In genomic region chr6:5162052-5162451, GRCm38 (mm10) we compare ENCODE assay signal across 40 mouse cellular contexts. TPM values are rescaled to one million over a fixed set of nuclear protein-coding genes. Genes with fewer than 3 reads are reported as not detected.
"Had no signal": no experiment of that assay in that cellular context is flagged by ENCODE, and none has a peak within 500 bp of the region (broad histone marks: within the 10 kb centered on the region; RNA-seq: fewer than 3 reads in every experiment).

No protein-coding gene starts in this region.

- H3K36me3 ChIP-seq: heart, embryonic 15.5 days; intestine, embryonic 15.5 days had no signal

- H3K4me3 ChIP-seq: heart, adult 2 months; heart, embryonic 10.5 days; heart, embryonic 12.5 days; heart, embryonic 13.5 days; heart, embryonic 15.5 days; hindbrain, embryonic 10.5 days; hindbrain, embryonic 12.5 days; hindbrain, embryonic 13.5 days; hindbrain, embryonic 15.5 days; intestine, embryonic 15.5 days; kidney, embryonic 15.5 days; layer of hippocampus, adult 2 months had no signal

- H3K27me3 ChIP-seq: heart, embryonic 12.5 days; heart, embryonic 13.5 days; heart, embryonic 15.5 days; hindbrain, embryonic 12.5 days; hindbrain, embryonic 13.5 days; hindbrain, embryonic 15.5 days; intestine, embryonic 15.5 days; kidney, embryonic 15.5 days had no signal

- H3K9ac ChIP-seq: heart, embryonic 12.5 days; heart, embryonic 13.5 days; heart, embryonic 15.5 days; hindbrain, embryonic 12.5 days; hindbrain, embryonic 13.5 days; hindbrain, embryonic 14.5 days; hindbrain, embryonic 15.5 days; intestine, embryonic 15.5 days; kidney, embryonic 15.5 days had no signal

- H3K27ac ChIP-seq: heart, adult 2 months; heart, embryonic 10.5 days; heart, embryonic 13.5 days; heart, embryonic 15.5 days; hindbrain, embryonic 10.5 days; hindbrain, embryonic 12.5 days; hindbrain, embryonic 13.5 days; hindbrain, embryonic 14.5 days; hindbrain, embryonic 15.5 days; hindbrain, postnatal 0 days; intestine, embryonic 15.5 days; kidney, embryonic 15.5 days; kidney, postnatal 0 days; layer of hippocampus, adult 2 months had no signal

- ATAC-seq: hindbrain, embryonic 16.5 days; hindbrain, postnatal 0 days; inflammation-experienced regulatory T-cells, adult 6 months; intestine, embryonic 15.5 days; intestine, embryonic 16.5 days; intestine, postnatal 0 days had no signal

- H3K4me2 ChIP-seq: heart, embryonic 11.5 days; heart, embryonic 12.5 days; heart, embryonic 13.5 days; heart, embryonic 15.5 days; hindbrain, embryonic 12.5 days; hindbrain, embryonic 13.5 days; hindbrain, embryonic 14.5 days; hindbrain, embryonic 15.5 days; intestine, embryonic 15.5 days; kidney, embryonic 15.5 days had no signal

- DNase-seq: heart, adult 2 months; heart, postnatal 10 days; heart, postnatal 14 days; heart, postnatal 36 days; heart, postnatal 4 days; kidney, adult 11 months; kidney, adult 18-20 months; kidney, adult 2 months; kidney, adult 8-10 months; kidney, adult 9 months; kidney, postnatal 10 days; kidney, postnatal 14 days; kidney, postnatal 25 days; kidney, postnatal 36 days; kidney, postnatal 4 days; layer of hippocampus, adult 9-11 months had no signal

- H3K9me3 ChIP-seq: heart, embryonic 10.5 days; heart, embryonic 12.5 days; heart, embryonic 13.5 days; heart, embryonic 15.5 days; hindbrain, embryonic 10.5 days; hindbrain, embryonic 12.5 days; hindbrain, embryonic 13.5 days; hindbrain, embryonic 15.5 days; intestine, embryonic 15.5 days; kidney, embryonic 15.5 days had no signal

- H3K4me1 ChIP-seq: heart, embryonic 15.5 days; hindbrain, embryonic 15.5 days; intestine, embryonic 15.5 days; kidney, embryonic 15.5 days had no signal

RNA-seq across cellular contexts. Expression of gene Pon1, which starts 31.7 kb away (rescaled TPM):
- polyA plus RNA-seq: heart, embryonic 12.5 days; heart, embryonic 13.5 days; heart, embryonic 14.5 days; heart, embryonic 15.5 days; heart, embryonic 16.5 days; heart, postnatal 0 days; hindbrain, embryonic 10.5 days; hindbrain, embryonic 12.5 days; inflammation-experienced regulatory T-cells, adult 6 months; intestine, embryonic 14.5 days; intestine, embryonic 15.5 days; intestine, embryonic 16.5 days; intestine, postnatal 0 days; kidney, embryonic 14.5 days; kidney, embryonic 15.5 days had no signal
